Mouse (Mus musculus) hindbrain, postnatal 0 days (tissue): ENCODE data around the gene Txnip. TPM values are rescaled to one million over a fixed set of nuclear protein-coding genes. Genes with fewer than 3 reads are reported as not detected.

Experiments used
- ATAC-seq: fragments of 200-750 bp; cut with Nextera tagmentation; 2 replicates; pipeline ENCODE4 v1.8.0; 2017; ENCODE audit warnings: mild to moderate bottlenecking, moderate TSS enrichment, moderate library complexity
- DNase-seq: peaks from one replicate; pipeline ENCODE4 v3.0.0-alpha.2; 2015; ENCODE audit warnings: low spot score
- H3K27ac ChIP-seq: fragments of 300-500 bp; sonication (generic); 2 replicates; pipeline ENCODE4 v1.5.1; 2014; ENCODE audit warnings: mild to moderate bottlenecking
- H3K27me3 ChIP-seq: fragments of 300-500 bp; sonication (generic); 2 replicates; pipeline ENCODE4 v1.6.1; 2014; ENCODE audit warnings: low read length, mixed read lengths; ENCODE audit not compliant: insufficient read depth
- H3K36me3 ChIP-seq: fragments of 300-500 bp; sonication (generic); 2 replicates; pipeline ENCODE4 v1.6.1; 2014; ENCODE audit warnings: low read length, mixed read lengths; ENCODE audit not compliant: insufficient read depth
- H3K4me1 ChIP-seq: fragments of 300-500 bp; sonication (generic); 2 replicates; pipeline ENCODE4 v1.6.1; 2014; ENCODE audit warnings: antibody characterized with exemption, low read length, mixed read lengths; ENCODE audit not compliant: insufficient read depth
- H3K4me2 ChIP-seq: fragments of 300-500 bp; sonication (generic); 2 replicates; pipeline ENCODE4 v1.6.1; 2014; ENCODE audit warnings: low read depth, mild to moderate bottlenecking, low read length, moderate library complexity, mixed read lengths
- H3K4me3 ChIP-seq: fragments of 300-500 bp; sonication (generic); 2 replicates; pipeline ENCODE4 v1.5.1; 2014; ENCODE audit warnings: low read length
- H3K9ac ChIP-seq: fragments of 300-500 bp; sonication (generic); replicated peaks from 2 replicates; pipeline ENCODE4 v1.6.1; 2014; ENCODE audit warnings: mild to moderate bottlenecking, low read length, moderate library complexity, mixed read lengths
- H3K9me3 ChIP-seq: fragments of 300-500 bp; sonication (generic); 2 replicates; pipeline ENCODE4 v1.6.1; 2016; ENCODE audit warnings: low read length, mixed read lengths
- CTCF ChIP-seq: IDR thresholded peaks from 2 replicates; pipeline ENCODE4 v1.5.1; 2016; ENCODE audit warnings: antibody characterized with exemption, control low read depth, low read depth
- WGBS: fragments of 180-500 bp; shearing (Covaris S2); extraction: QIAGEN DNeasy Blood & Tissue Kit; methylation state at CpG from one replicate; pipeline ENCODE4 v1.1.7; 2014; 5-methylcytosine and 5-hydroxymethylcytosine counted together
- polyA plus RNA-seq: library from polyadenylated mRNA; unstranded; fragments of >200 nt; fragmentation: Nextera tagmentation; extraction: Ambion mirVana; gene quantifications from 2 replicates; pipeline ENCODE4 v1.2.1, GENCODE M21; 2015
- total RNA-seq: library from RNA; depleted of rRNA; stranded (reverse); fragments of >200 nt; gene quantifications from 2 replicates; pipeline ENCODE4 v1.2.3, GENCODE M21; 2014

Txnip gene
- total and polyA plus RNA-seq, 2 experiments from 2014 or later, result 148 to 222 TPM

GRCm38 (mm10) chr3:96577566-96577965 lies 19.8 kb downstream of the Txnip start:
- Histone ChIP-seq H3K36me3 (no peaks in the 10 kb centered on the region), H3K4me2 (no peak overlapping the region), H3K9ac (no peak overlapping the region), H3K4me3 (no peak overlapping the region), H3K27me3 (no peaks in the 10 kb centered on the region), H3K27ac (peak overlapping the region; percentile 78), H3K4me1 (0 out of 2 replicates have a peak, but pooled peaks cover 4% of the 10 kb centered on the region), H3K9me3 (no peaks in the 10 kb centered on the region)
- DNase-seq (no peak), ATAC-seq (no peak)
- 74% methylated on average over 4 of the region's 4 CpGs for WGBS
- no peak for TF ChIP-seq CTCF

GRCm38 (mm10) chr3:96578561-96579238 lies 20.9 kb downstream of the Txnip start:
- H3K4me3 ChIP-seq, result no peak overlapping the region
- H3K27me3 ChIP-seq, result no peaks in the 10 kb centered on the region
- 0 out of 2 replicates have a peak, but pooled peaks cover 4% of the 10 kb centered on the region for H3K4me1 ChIP-seq
- no peaks in the 10 kb centered on the region for H3K9me3 ChIP-seq
- DNase-seq (no peak), ATAC-seq (no peak)
- 77% methylated on average over 12 of the region's 12 CpGs for WGBS
- no peak overlapping the region for H3K9ac ChIP-seq
- H3K36me3 ChIP-seq, result no peaks in the 10 kb centered on the region
- no peak overlapping the region for H3K27ac ChIP-seq
- no peak overlapping the region for H3K4me2 ChIP-seq
- no peak for TF ChIP-seq CTCF

GRCm38 (mm10) chr3:96579239-96579750 lies 21.5 kb downstream of the Txnip start:
- Histone ChIP-seq H3K9ac (no peak overlapping the region), H3K27me3 (no peaks in the 10 kb centered on the region), H3K4me1 (0 out of 2 replicates have a peak, but pooled peaks cover 4% of the 10 kb centered on the region), H3K4me3 (no peak overlapping the region), H3K9me3 (no peaks in the 10 kb centered on the region), H3K27ac (0 out of 2 replicates have a peak overlapping the region, but pooled peaks have one; percentile 11), H3K36me3 (no peaks in the 10 kb centered on the region), H3K4me2 (no peak overlapping the region)
- ATAC-seq (no peak), DNase-seq (no peak)
- WGBS, result 68% methylated on average over 4 of the region's 4 CpGs
- no peak for TF ChIP-seq CTCF

- DNase-seq (peak; percentile 94), ATAC-seq (peak; percentile 82)
- H3K4me3 ChIP-seq, result peak overlapping the region; percentile 21
- H3K36me3 ChIP-seq, result no peaks in the 10 kb centered on the region
- H3K27me3 ChIP-seq, result no peaks in the 10 kb centered on the region
- peak overlapping the region; percentile 37; the same call in 1 of the 2 replicates for H3K9ac ChIP-seq
- H3K4me2 ChIP-seq, result peak overlapping the region; percentile 52
- WGBS, result 15% methylated on average over 16 of the region's 16 CpGs
- H3K9me3 ChIP-seq, result no peaks in the 10 kb centered on the region
- TF ChIP-seq CTCF, result peak; percentile 100
- peak overlapping the region; percentile 42; the same call in 1 of the 2 replicates for H3K27ac ChIP-seq
- 0 out of 2 replicates have a peak, but pooled peaks cover 4% of the 10 kb centered on the region for H3K4me1 ChIP-seq
Measured at GRCm38 (mm10) chr3:96579885-96580454, 22.2 kb downstream of the Txnip start.

- H3K27ac ChIP-seq, result no peak overlapping the region
- no peak for DNase-seq
- H3K36me3 ChIP-seq, result no peaks in the 10 kb centered on the region
- H3K4me1 ChIP-seq, result 0 out of 2 replicates have a peak, but pooled peaks cover 4% of the 10 kb centered on the region
- no peaks in the 10 kb centered on the region for H3K27me3 ChIP-seq
- no peak for TF ChIP-seq CTCF
- no peaks in the 10 kb centered on the region for H3K9me3 ChIP-seq
- ATAC-seq, result no peak
- no peak overlapping the region for H3K9ac ChIP-seq
- H3K4me2 ChIP-seq, result no peak overlapping the region
- 56% methylated on average over 6 of the region's 6 CpGs for WGBS
- H3K4me3 ChIP-seq, result no peak overlapping the region
Measured at GRCm38 (mm10) chr3:96581141-96581540, 23.4 kb downstream of the Txnip start.

- DNase-seq, result no peak
- Histone ChIP-seq H3K4me2 (no peak overlapping the region), H3K9ac (no peak overlapping the region), H3K27me3 (no peaks in the 10 kb centered on the region), H3K27ac (no peak overlapping the region), H3K4me3 (no peak overlapping the region), H3K4me1 (0 out of 2 replicates have a peak, but pooled peaks cover 4% of the 10 kb centered on the region), H3K9me3 (no peaks in the 10 kb centered on the region), H3K36me3 (no peaks in the 10 kb centered on the region)
- WGBS, result 88% methylated on average over 16 of the region's 16 CpGs
- no peak for ATAC-seq
- TF ChIP-seq CTCF, result no peak
Measured at GRCm38 (mm10) chr3:96581771-96582515, 24.2 kb downstream of the Txnip start.
